Mouse (Mus musculus): ENCODE data around the gene Slc9a3r1. TPM values are rescaled to one million over a fixed set of nuclear protein-coding genes. Genes with fewer than 3 reads are reported as not detected.
A peak's percentile ranks its signal among the peaks of the same experiment; 100 is the strongest.

The Slc9a3r1 gene
- total RNA-seq, 2 experiments from 2014 or later, result 1.8 to 2.6 TPM

DNA sequence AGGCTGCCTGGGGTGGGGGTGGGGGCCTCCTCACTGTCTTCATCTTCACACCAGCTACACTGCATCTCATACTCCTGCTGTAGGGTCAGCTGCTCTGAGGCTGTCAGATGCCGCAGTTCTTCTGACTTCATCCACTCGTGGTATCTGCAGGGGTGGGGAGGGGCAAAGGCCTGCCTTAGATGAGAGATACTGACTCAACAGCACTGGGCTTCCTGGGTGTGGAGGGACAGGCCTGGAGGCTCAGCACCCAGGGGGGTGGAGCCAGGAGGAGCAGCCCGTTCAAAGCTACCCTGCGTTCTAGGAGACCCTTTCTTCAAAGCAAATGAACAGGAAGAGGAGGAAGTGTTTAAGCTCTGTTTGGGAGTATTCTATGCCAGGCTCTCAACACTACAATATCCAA lies 21.8 kb downstream of the Slc9a3r1 start:
- no peak overlapping the region for H3K27ac ChIP-seq
- DNase-seq, result no peak
- intact Hi-C loops (cut with DNase I), result no loop called here

DNA sequence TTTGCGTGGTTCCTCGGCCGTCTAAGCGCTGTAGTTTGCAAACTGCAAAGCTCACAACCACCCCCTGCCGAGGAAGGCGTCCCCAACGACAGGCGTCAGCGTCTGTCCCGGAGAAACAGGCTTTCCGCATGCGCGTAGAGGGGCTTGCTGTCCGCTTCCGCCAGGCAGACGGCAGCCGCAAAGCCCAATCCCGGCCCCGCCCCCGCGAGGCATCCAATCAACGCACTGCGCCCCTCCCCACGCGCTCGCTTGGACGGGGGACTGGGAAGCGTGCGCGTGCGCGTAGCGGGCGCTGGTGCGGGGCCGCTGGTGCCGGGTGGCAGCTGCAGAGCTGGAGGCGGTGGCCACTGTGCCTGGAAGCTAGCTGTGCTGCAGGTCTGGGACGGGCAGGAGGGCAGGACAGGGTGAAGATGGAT lies 24.1 kb downstream of the Slc9a3r1 start, which contains the start of gene Tmem104:
Gene Tmem104, plus strand, starts transcription at position 264 of the 416 bp plus-strand sequence.
- intact Hi-C loops (cut with DNase I), result no loop called here
- Histone ChIP-seq H3K4me3 (peak within 1 kb of the TSS; percentile 88), H3K27ac (peak within 1 kb of the TSS; percentile 90)
- peak; percentile 100 for DNase-seq
- TF ChIP-seq CTCF (IDR thresholded peaks at IDR 0.05), result no peak

More for the DNA sequence above, 21.8 kb downstream of the Slc9a3r1 start:
- TF ChIP-seq CTCF (IDR thresholded peaks at IDR 0.05), result no peak
- no peak overlapping the region for H3K4me3 ChIP-seq

GRCm38 (mm10) chr11:115187693-115188092 lies 24.6 kb downstream of the Slc9a3r1 start, which contains the start of gene Nat9:
Gene Nat9 (minus strand): TSS chr11:115187859.
- DNase-seq, result no peak
- no peak for TF ChIP-seq CTCF (IDR thresholded peaks at IDR 0.05)
- peak within 1 kb of the TSS; percentile 88 for H3K4me3 ChIP-seq
- H3K27ac ChIP-seq, result peak within 1 kb of the TSS; percentile 90
- intact Hi-C loops (cut with DNase I), result no loop called here

DNA sequence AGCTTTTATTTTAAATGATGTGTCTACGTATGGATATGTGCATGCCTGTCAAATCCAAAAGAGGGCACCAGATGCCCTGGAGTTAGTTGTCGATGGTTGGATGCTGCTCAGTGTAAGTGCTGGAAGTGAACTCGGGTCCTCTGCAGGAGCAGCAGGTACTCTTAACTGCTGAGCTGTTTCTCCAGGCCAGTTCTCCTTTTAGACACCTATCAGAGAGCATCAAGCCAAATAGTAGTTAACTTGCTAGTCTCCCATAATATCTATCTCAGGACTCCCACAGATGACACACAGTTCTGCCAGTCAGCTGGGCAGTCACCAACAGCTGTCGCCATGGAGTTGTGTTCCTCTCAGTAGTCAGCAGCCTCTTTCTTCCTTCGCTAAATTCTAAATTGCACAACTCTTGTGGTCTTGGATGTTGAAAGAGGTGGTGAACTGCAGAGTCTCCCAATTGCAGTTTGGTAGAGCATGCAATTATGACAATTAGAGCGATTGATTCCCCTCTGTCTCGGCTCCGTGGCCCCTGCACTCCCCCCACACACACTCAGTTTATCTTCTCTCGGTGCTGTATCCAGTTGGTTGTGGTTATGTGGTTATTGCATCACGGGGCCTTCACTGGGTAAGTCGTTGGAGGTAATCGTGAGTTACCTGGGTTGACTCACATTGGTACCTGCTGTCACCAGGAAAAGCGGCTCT lies 25.5 kb downstream of the Slc9a3r1 start:
- intact Hi-C loops (cut with DNase I), result no loop called here
- DNase-seq, result no peak
- no peak for TF ChIP-seq CTCF (IDR thresholded peaks at IDR 0.05)
- H3K27ac ChIP-seq, result peak overlapping the region; percentile 90
- no peak overlapping the region for H3K4me3 ChIP-seq

- no peak for DNase-seq
- Histone ChIP-seq H3K4me3 (no peak overlapping the region), H3K27ac (no peak overlapping the region; the same call in 1 of the 2 replicates)
- intact Hi-C loops (cut with DNase I), result no loop called here
- no peak for TF ChIP-seq CTCF (IDR thresholded peaks at IDR 0.05)
Observed at GRCm38 (mm10) chr11:115189304-115189703, 26.2 kb downstream of the Slc9a3r1 start.

DNA sequence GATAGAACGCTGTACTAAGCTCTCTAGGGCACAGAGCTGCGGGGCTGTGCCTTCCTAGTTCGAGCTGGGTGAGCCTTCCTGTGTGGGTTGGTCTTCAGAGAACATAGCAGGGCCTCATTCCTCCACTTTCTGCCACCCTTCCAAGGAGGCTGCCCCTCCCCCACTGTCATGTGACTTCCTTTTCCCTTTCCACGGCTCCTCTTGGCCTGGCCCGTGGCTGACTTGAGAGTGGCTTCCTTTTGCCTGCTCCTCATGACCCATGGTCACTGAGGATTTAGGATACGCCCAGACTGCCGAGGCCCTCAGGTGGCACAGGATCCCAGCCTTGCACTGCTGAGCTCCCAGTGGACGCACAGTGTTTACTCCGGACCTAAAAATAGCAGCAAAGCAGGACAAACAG lies 29.0 kb downstream of the Slc9a3r1 start:
- H3K27ac ChIP-seq, result peak overlapping the region; percentile 81
- no peak for TF ChIP-seq CTCF (IDR thresholded peaks at IDR 0.05)
- H3K4me3 ChIP-seq, result peak overlapping the region; percentile 47
- peak; percentile 77 for DNase-seq
- intact Hi-C loops (cut with DNase I), result no loop called here

- no peak for TF ChIP-seq CTCF (IDR thresholded peaks at IDR 0.05)
- Histone ChIP-seq H3K4me3 (no peak overlapping the region), H3K27ac (no peak overlapping the region)
- intact Hi-C loops (cut with DNase I), result no loop called here
- no peak for DNase-seq
Observed at GRCm38 (mm10) chr11:115194693-115195092, 31.6 kb downstream of the Slc9a3r1 start.

DNA sequence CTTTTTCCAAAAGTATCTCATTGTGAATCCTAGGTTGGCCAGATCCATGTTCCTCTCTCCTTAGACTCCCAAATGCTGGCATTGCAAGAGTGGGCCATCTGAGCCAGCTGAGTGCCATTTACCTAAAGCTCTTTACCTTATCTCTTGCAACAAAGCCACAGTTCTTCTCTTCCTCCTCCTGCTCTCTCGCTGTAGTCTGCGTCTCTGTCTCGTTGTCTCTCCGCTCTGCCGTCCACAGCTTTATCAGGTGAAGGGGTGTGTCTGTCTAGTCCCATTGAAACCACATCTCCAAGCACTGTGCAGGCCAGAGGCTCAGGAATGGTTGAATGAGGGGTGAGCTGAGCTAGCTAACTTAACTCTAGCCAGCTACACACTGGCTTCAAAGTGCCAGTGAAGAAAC lies 32.8 kb downstream of the Slc9a3r1 start:
- intact Hi-C loops (cut with DNase I), result no loop called here
- no peak overlapping the region for H3K4me3 ChIP-seq
- DNase-seq, result no peak
- TF ChIP-seq CTCF (IDR thresholded peaks at IDR 0.05), result no peak
- no peak overlapping the region for H3K27ac ChIP-seq

DNA sequence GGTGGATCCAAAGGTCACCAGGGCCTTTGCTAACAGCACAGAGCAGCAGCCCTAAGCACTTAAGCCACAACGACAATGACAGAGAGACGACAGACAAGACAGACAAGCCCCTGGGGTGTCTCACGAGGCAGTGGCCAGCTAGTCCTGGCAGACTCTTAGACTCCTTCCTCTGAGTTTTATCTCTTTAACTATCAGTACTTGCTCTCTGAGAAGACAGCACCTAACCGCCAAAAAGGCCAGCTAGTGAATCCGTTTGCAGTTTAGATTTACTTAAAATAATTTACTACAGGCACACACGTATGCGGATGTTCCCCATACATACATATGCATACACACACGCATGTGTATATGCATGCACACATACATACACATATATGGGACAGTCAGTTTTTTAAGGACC lies 34.4 kb downstream of the Slc9a3r1 start:
- no peak for TF ChIP-seq CTCF (IDR thresholded peaks at IDR 0.05)
- H3K4me3 ChIP-seq, result no peak overlapping the region
- no peak for DNase-seq
- intact Hi-C loops (cut with DNase I), result no loop called here
- no peak overlapping the region for H3K27ac ChIP-seq

DNA sequence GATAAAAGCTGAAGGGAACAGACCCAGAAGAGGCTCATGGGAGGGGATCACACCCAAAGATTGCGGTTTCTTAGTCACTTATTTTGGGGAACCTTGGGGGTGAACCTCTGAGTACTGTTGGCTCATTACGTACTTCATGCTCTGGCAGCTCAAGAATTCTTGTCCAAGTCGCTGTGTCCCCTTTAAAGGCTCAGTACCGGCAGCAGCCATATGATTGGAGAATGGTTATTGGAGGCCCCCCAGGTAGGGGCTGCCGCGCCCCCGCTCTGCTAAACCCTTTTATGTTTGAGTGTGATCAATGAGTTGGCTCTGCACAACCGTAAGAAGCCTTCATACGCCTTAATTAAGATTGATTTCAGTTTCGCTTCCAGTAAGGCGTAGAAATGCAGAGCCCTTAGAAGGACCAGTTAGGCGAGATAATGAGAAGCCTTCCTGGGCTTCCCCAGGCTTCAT lies 35.8 kb downstream of the Slc9a3r1 start:
- no peak for DNase-seq
- no peak overlapping the region for H3K27ac ChIP-seq
- H3K4me3 ChIP-seq, result no peak overlapping the region
- intact Hi-C loops (cut with DNase I), result no loop called here
- TF ChIP-seq CTCF (IDR thresholded peaks at IDR 0.05), result no peak

DNA sequence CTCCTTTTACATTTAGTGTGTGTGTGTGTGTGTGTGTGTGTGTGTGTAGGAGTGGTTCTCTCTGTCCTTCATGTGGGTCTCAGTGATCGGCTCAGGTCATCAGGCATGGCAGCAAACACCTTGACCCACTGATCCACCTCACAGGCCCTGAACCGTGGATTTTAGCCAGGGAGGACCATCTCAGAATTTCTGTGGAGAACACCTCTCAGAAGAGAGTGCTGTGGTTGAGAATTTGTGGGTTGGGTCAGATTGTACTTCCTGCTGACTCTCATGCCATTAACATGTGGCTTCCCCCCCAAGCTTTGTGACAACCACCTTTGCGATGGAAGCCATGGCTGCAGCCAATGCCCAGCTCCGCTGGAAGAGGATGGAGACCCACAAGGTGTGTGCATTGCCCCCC lies 37.4 kb downstream of the Slc9a3r1 start:
- TF ChIP-seq CTCF (IDR thresholded peaks at IDR 0.05), result no peak
- Histone ChIP-seq H3K27ac (no peak overlapping the region), H3K4me3 (no peak overlapping the region)
- no peak for DNase-seq
- intact Hi-C loops (cut with DNase I), result no loop called here

GRCm38 (mm10) chr11:115202316-115202715 lies 39.2 kb downstream of the Slc9a3r1 start:
- Histone ChIP-seq H3K27ac (no peak overlapping the region), H3K4me3 (no peak overlapping the region)
- intact Hi-C loops (cut with DNase I), result loop anchor here (1.0 kb wide), 1 partner anchor 68 kb away; no protein-coding TSS in a partner anchor
- TF ChIP-seq CTCF (IDR thresholded peaks at IDR 0.05), result peak; percentile 98; the same call in 1 of the 2 replicates
- peak; percentile 86 for DNase-seq

- intact Hi-C loops (cut with DNase I), result loop anchor here (1.0 kb wide), 1 partner anchor 68 kb away; no protein-coding TSS in a partner anchor
Observed at GRCm38 (mm10) chr11:115202756-115203155, 39.6 kb downstream of the Slc9a3r1 start.

DNA sequence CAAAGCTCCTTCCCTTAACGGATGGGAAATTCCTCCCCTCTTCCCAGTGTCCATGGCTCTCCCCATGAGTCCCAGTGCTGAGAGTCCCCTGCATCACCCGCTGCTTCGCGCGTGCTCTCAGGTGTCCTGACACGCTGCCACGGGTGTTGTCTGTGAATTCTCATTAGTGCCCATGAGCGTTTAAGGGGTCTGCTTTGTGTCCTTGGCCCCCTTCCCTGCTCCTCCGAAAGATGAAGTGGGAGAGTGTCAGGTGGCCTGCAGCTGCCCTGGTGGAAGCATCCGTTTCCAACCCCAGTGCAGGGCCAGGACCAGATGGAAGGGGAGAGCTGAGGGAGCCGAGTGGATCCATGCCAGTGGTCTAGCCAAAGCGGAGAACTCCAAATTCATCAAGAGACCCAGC lies 45.0 kb downstream of the Slc9a3r1 start:
- no peak overlapping the region for H3K27ac ChIP-seq
- no peak for TF ChIP-seq CTCF (IDR thresholded peaks at IDR 0.05)
- H3K4me3 ChIP-seq, result no peak overlapping the region
- intact Hi-C loops (cut with DNase I), result no loop called here
- no peak for DNase-seq

More at GRCm38 (mm10) chr11:115202756-115203155, 39.6 kb downstream of the Slc9a3r1 start:
- no peak overlapping the region for H3K4me3 ChIP-seq
- no peak overlapping the region for H3K27ac ChIP-seq
- no peak for TF ChIP-seq CTCF (IDR thresholded peaks at IDR 0.05)
- DNase-seq, result no peak
